Mouse (Mus musculus): Measurements from ENCODE around the gene Tpcn2.

- no peak for TF ChIP-seq GATA1 (IDR thresholded peaks at IDR 0.05; ENCODE audit: low read length)
- TF ChIP-seq TAL1 (IDR thresholded peaks at IDR 0.05; ENCODE audit: low read length), result no peak
Observed at GRCm38 (mm10) chr7:145252715-145253476, 30.9 kb downstream of the Tpcn2 start.
